Mouse (Mus musculus): Measurements from ENCODE around the gene Ccl6.

Gene Ccl6

DNA sequence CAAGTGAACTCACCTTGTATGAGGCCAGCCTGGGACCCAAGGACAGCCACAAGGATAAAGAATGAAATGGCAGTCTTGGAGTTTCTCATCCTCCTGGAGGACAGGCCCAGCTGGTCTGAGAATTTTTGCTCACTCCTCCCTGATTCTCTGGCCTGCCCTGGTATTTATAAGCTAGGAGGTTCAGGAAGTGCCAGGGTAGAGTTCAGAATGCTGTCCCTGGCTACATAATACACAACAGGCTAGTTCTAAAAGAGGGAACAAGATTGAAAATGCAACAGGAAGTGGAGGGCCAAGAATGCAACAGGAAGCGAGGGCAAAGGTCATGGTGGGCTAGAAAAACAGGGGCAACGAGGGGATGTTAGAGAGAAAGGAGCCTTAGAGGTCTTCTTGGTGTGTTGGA, at the start of gene Ccl6:
Gene Ccl6, minus strand, starts transcription at position 235 of the 400 bp plus-strand sequence.
- peak; percentile 12 for DNase-seq

DNA sequence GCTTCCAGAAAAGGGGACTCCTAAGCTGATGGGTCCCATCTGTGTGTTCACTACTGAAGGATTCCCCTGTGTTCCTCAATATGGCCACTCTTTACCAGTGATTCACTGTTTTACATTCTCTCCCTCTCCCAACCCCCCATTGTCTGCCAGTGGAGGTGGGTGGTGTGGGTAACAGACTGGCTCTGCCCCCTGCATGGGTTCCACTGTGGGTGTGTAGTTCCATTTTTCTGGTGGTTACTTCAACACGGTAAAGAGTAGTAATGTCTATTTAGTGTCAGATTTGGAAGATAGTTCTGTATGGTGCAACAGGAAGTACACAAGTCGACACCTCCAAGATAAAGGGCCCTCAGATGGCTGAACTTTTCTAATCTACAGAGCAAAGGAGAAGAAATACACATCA, 48.3 kb upstream of the Ccl6 start:
- DNase-seq, result no peak

DNA sequence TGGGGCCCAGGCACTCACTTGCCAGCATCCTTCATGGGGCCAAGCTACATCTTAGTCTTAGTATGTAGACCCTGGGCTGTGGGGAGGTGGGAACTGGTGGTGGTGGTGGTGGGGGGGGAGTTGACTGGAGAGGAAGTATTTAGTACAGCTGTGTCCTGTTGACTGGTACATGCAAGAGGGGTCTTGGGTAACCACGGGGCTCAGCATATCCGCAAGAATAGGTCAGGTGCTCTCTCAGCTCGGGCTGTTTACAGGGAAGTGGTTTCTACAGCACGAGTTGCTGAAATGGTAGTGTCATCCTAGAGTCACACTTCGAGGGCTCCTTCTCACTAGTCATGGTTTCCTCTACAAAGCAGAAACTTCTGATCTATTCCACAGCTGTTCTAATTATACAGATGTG, 47.3 kb upstream of the Ccl6 start:
- DNase-seq, result no peak

DNA sequence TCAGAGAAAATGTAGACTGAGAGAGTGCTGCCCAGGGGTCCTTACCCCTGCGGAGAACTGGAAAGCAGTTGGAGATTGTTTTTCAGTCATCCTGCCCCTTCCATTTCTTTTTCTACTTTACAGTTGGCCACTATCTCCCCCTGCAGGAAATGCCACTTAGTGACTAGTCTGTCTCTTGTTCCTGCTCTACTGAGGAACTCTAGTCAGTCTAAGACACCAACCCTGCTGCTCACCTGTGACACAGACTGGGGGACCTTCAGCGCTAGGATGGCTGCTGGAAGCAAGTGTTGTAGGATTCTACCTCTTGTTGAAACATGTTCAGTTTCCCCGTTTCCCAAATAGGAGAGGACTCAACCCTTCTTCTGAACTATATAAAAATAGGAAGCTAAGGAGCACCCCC, 46.6 kb upstream of the Ccl6 start:
- DNase-seq, result peak; percentile 27

DNA sequence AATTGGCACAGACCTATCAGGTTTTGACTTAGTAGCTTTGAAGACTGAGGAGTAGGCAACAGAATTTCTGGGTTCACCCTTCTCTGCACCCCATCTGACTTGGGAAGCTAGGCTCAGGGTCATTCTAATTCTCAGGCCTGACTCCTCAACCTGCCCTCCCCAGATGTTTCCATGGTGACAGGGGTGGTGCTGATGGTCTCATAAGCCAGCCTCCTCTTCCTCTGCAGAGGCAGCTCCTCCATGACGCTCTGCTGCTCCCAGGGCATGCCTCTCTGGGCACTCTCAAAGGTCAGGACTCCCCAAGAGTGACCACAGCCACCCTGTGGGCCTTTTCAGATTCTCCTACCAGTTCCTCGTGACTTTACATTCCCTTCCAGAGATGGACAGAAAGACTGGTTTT, 46.0 kb upstream of the Ccl6 start:
- DNase-seq, result no peak

DNA sequence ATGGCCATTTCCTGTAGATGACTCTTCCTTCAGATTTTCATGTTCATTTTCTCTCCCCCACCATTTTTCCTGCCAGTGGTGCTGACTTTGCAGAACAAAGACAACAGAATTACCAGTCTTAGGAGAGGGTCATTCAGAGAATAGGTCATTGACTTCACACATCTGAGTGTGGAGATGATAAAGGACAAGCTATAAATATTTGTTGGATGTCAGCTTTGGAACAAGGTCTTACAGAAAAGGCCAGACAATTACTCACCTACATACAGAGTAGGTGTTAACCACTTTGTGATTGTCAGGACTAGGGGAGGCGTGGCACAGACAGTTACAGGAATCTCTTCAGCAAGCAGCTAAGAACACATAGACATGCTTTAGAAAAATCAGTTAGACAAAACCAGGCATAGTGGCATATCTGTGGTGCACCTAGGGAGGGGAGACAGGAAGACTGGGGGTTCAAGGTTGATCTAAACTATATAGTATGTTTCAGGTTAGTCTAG, 43.9 kb upstream of the Ccl6 start:
- no peak for DNase-seq

DNA sequence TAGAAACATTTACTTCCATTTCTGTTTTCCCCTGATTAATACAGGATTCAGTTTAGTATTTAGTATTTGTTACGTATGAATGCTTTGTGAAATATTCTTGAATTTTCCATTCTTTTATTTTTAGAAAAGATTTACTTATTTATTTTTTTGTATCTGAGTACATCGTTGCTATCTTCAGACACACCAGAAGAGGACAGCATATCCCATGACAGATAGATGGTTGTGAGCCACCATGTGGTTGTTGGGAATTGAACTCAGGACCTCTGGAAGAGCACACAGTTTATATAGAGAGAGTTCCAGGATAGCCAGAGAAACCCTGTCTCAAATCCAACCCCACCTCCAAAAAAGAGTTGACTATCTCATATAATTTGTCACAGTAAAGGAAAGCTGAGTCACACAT, 42.0 kb upstream of the Ccl6 start:
- DNase-seq, result no peak

DNA sequence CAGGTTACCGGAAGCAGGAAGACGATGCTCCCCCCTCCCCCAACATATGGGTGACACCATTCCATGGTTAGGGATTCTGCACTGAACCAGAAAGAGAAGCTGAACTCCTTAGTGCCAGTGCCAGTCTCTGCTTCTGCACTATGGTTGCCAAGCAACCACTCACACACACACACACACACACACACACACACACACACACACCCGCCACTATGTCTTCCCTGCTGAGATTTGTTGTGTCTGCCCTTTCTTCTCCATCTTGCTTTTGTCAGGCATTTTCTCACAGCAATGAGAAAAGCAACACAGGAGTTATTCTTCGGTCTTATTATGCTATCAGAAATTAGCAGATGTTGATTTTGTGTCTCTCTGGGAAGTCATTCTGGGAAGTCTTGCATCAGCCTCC, 41.5 kb upstream of the Ccl6 start:
- DNase-seq, result no peak

DNA sequence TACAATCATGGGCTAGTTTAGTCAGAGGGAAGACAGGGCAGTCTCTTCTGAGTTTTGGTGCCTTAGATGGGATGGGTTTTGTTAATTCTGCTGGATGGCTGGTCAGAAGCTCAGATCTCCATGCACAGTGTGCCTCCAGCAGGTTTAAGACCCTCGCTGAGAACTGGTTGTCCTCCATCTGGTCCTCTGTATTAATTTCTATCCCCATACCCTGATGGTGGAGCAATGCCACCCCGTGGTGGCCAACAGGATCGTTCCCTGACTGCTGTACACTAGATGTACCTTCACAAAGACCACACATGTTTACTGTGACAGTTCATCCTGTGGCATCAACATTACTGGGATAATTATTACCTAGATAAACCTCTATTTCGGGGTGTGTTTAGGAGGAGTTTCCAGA, 39.9 kb upstream of the Ccl6 start:
- peak; percentile 41 for DNase-seq

DNA sequence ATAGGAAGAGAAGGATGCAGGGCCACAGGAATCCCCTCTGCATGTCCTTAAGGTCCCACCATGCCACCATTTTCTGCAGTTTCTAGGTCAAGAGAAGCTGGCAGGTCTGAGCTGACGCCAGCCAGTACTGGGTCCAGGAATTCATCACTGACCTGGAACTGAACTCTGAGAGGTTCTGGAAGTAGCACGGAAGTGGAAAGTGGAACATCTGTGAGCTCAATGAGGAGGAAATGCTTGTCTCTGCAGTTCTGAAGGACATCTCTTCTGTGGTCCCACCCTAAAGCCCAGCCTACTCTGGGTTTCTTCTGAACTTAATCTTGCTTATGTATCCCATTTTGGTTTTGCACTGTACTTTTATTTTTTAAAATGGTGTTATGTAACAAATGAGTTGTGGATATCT, 38.2 kb upstream of the Ccl6 start:
- DNase-seq, result no peak

DNA sequence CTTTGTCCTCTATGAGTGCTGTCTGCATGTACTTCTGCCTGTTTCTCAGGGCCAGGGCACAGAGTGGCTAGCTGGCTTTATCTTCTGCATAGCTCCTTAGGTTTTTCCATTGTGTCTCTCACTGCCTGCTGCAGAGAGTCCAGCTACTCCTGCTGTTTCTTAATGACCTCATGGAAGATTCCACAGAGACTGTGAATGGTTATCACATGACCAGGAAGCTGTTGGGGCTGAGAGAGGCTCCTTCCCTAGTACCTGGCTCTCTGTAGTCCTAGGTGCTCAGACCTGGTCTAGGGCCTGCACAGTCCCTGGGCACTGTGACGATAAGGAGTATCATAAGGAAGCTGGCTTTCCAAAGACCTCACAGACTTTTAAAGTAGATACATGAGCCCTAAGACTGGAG, 37.7 kb upstream of the Ccl6 start:
- DNase-seq, result no peak

DNA sequence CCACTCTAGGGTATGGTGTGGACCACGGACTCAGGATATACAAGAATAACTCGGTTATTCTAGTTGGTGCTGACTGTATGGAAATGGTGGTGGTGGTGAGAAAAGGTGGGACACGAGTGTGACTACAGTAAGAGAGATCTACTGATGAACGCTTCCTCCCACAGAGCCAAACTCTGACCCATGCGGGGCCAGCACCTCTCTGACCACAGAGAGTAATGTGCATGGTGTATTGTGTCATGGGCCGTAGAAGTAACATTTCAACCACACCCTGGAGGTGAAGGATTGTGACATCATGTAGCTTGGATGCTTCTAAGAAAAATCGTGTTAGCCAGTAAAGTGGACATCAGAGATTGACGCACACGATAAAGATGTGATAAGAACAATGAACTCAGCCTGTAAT, 35.9 kb upstream of the Ccl6 start:
- DNase-seq, result no peak

DNA sequence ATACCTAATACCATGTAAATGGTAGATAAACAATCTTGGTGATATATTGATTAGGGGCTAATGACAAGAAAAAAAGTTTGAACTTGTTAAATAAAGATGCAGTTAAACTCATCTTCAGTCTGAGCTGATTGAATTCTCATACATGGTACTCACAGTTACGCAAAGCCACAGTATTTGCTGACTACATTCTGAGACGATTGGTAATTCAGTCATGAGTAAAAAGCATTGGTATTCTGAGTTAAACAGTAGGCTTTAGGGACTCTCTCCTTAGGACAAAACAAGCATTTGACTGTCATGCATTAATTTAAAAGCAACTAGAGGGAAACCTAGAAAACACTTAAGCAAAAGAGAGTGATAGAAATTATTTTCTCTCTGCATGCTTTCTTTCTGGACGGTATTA, 30.7 kb upstream of the Ccl6 start:
- no peak for DNase-seq

DNA sequence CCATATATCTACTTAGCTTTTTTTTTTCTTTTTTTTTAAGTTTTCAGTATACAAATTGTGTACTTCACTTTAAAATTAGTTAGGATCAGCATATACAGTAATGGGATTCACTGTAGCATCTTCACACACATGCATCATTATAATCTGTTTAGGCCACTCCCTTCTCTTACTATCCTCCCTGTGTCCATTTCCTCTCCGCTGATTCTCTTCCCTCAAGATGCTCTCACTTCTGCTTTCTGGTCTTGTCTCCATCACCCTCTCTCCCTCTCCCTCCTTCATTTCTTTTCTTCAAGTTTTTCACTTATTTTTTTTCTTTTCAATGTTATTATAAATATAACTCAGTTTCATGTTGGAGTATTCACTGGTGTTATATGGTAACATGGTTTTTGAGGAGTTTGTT, 26.1 kb upstream of the Ccl6 start:
- no peak for DNase-seq

DNA sequence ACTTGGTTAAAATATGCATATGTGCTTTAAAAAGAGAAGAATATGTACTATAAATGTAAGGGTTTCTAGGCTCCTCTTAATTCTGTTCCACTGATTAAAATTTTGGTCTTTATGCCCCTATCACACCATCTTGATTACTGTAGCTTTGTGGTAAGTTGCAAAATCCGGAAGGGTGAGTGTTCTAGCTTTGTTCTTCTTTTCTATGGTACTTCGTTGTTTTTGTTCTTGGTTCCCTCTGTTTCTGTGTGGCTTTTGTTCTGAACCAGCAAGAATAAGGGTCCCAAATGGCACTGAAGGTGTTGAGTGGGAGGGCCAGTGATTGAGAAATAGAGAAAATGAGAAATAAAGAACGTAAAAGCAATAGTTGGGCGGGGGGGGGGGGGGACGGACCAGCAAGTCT, 25.4 kb upstream of the Ccl6 start:
- DNase-seq, result no peak

DNA sequence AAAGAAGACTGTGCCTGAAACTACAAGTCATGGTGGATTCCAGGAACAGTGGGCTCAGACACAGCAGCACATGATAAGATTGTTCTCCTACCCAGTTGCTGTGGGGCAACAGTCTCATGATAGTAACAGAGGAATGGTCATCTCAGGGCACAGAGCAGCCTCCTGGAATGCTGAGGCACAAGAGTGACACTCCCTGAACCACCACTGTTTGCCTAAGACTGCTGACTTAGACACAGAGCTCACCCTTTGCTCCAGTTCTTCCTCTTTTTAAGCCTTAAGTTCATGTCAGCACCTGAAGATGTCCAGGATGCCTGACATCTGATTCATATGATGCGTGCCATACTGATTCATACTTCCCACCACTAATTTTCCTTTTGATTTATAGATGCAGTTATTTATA, 23.7 kb upstream of the Ccl6 start:
- no peak for DNase-seq

DNA sequence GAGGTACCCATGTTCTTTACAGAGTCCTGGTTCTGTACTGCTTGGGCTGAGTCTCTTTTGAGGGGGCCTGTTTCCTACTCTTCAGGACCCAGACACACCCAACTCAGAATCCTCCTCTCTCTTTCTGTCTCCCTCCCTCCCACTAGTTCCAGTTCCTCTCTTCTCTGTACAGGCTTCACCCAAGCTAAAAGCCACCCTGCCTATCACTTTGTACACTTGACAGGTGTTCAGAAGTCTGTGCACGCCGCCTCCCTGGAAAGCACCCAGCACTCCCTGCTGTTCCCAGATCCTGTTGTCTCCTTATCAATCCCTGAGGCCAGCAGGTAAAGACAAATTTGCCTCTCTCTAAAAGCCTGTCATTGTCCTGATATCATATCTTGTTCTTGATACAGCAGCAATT, 18.0 kb upstream of the Ccl6 start:
- DNase-seq, result no peak

DNA sequence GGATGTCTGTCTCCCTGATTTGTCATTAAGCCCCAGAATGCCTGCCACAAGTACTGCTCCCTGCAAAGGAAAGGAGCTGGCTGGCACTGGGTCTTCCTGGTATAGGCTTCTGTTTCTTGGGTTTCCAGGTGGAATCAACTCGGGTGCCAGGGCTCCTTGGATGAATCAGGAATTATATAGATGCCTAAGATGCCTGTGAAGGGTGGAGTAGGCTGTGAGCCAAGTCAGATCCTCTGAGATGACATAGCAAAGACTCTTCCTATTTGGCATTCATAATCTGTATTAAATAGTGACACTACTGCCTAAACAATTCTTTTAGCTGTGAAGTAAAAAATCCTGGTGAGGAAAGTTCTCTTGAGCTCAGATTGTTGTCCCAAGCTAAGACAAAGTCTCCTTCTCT, 13.5 kb upstream of the Ccl6 start:
- DNase-seq, result no peak

DNA sequence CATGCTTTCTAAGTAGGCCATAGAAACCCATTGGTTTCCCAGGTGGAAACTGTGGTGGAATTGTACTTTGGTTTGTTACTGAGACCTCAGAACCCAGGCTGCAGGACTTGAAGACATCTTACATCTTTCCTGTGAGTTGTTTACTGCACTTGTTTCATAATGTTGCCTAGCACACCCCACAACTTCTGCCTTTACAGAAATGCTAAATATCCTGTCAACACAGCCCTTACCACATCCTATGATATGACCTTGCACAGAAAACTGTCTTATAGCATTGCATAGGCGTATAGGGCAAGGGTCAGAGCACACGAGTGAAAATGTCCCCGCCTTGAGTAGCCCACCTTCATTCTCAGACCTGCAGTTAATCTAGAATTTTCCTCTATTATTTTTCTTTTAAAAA, 12.6 kb upstream of the Ccl6 start:
- DNase-seq, result no peak

DNA sequence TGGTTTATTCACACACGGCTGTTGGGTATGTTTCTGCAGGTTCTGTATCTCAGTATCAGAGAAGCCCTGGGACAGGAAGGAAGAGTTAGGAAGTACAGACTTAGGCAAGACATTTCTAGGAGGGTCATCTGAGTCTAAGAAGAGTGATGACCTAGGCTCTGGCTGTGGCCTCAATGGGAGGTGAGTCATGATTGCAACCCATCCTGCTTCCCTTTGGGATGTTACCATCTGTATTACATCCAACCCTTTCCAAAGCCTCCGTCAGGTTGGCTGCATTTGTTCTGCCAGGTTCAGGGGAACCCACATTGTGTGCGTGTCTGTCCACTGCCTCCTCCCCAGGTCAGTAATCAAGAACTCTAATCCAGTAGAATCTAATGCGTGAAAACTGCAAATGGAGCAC, 11.8 kb upstream of the Ccl6 start:
- no peak for DNase-seq

DNA sequence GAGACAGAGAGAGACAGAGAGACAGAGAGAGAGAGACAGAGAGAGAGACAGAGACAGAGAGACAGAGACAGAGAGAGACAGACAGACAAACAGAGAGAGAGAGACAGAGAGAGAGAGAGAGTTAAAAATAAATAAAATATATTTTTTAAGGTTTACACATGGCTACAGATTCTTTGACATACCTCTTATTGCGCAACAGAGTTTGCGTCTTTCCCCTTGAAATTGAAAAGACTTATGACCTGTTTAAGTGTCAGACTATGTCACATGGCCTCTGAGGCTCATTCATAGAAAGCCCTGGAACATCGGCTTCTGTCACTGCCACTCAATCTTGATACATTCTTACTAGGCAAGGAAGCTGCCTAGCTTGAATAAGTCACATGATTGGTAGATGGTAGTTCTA, 10.5 kb upstream of the Ccl6 start:
- no peak for DNase-seq

DNA sequence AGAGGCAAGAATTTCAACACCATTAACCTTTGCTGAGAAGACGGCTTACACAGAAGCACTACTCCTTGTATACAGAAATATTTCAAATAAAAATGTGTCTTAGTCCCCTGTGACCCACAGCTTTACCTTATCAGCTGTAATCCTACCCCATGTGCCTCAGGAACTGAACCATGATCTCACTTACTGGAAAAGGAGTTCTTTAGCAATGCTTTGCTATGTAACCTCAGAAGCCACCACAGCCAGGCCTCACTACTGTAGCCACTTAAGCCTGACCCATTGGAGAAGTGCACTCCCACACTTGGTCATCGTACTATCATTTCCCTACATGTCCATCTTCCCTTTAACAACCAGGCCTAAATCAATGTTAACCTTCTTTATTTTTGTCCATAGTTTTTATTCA, 7.7 kb upstream of the Ccl6 start:
- DNase-seq, result no peak

DNA sequence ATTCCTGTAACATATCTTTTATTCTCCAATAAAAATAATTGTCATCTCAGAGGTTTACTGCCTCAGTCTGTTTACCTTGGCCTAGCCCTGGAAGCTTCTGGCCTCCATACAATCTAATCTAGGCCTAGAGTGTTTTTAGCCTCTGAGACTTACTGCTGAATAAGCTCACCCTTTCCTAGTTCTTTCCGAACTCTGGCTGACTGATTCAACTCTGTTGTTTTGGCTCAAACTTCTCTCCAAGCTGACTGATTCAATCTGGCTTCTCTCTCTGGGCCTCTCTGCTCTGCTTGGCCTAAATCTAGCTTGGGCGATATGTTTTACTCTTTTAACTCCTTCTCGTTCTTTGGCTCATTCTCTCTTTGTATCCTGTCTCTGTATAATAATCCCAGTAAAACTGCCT, 6.1 kb upstream of the Ccl6 start:
- DNase-seq, result no peak

DNA sequence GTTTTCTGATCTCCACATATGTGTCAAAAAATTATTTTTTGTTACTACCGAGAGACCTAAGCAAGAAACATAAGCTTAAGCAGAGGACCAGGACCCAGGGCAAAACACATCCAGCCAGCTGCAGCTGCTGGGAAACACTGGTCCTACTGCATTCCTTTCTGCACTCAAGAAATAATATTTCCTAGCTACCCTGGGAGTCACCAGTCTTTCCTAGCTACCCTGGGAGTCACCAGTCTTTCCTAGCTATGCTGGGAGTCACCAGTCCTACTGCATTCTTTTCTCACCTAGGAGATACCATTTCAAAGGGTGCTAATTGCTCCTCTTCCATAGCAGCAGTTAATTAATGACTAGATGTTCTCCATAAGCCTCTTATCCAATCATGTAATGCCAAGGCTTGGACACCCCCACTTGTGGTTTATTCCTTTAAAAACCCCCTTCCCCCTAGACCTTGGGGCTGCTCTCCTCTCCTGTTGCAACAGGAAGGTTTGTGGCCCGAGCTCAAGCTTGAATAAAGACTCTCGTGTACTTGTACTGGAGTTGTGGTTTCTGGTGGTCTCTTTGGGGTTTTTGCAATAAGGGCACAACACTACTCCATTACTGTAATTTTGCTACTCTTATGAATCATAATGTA, 5.4 kb upstream of the Ccl6 start:
- no peak for DNase-seq

DNA sequence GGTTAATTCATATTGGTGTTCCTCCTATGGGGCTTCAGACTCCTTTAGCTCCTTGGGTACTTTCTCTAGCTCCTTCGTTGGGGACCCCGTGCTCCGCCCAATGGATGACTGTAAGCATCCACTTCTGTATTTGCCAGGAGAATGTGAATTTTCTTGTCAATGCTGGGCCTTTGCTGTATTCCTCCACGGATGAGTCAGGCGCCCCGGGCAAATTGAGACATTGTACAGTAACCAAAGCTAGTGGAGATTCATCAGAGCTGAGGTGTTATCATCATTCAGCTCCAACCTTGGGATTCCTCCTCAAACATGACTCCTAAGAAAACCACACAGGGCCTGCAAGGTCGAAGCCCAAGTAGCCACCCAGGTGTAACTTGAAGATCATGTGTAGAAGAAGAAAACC, 4.9 kb upstream of the Ccl6 start:
- no peak for DNase-seq
